Comparison of ENCODE assay signal across 9 mouse cellular contexts in the genomic region with DNA sequence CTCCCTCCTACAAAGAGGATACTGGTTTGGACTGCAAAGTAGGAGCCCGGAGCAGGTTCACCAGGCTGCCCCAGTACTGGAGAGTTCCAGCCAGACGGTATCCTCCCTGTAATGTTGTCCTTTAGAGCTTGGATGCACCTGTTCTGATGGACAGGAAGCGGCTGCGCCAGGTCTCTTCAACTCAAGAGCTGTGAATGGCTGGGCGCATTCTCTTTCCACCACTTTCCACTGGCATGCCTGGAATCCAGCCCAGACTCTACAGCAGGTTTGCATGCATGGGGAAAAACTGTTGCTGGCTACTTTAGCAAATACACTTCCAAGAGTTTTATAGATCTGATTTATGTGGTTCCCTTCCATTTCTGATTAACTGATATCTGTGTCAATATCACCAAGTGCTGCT. TPM values are rescaled to one million over a fixed set of nuclear protein-coding genes. Genes with fewer than 3 reads are reported as not detected.
A peak's percentile ranks its signal among the peaks of the same experiment; 100 is the strongest.
DNase-seq lines count a peak whose midpoint lies in the region; ATAC-seq lines count a peak whose summit lies in the region.
"Had no signal": no experiment of that assay in that cellular context is flagged by ENCODE, and none has a peak within 500 bp of the region (broad histone marks: within the 10 kb centered on the region; RNA-seq: fewer than 3 reads in every experiment).

No protein-coding gene starts in this region.

- 43% methylated on average over 5 of the region's 5 CpGs for WGBS in lung, embryonic 15.5 days

- no peak overlapping the region for H3K4me3 ChIP-seq in lung, embryonic 15.5 days
- H3K4me3 ChIP-seq: liver, embryonic 12.5 days had no signal

- no peaks in the 10 kb centered on the region for H3K27me3 ChIP-seq in lung, embryonic 15.5 days
- H3K27me3 ChIP-seq: liver, embryonic 12.5 days had no signal

- no peaks in the 10 kb centered on the region for H3K36me3 ChIP-seq in lung, embryonic 15.5 days

- H3K4me2 ChIP-seq in lung, embryonic 15.5 days = no peak overlapping the region
- H3K4me2 ChIP-seq: liver, embryonic 12.5 days had no signal

- no peaks in the 10 kb centered on the region for H3K9me3 ChIP-seq in lung, embryonic 15.5 days
- H3K9me3 ChIP-seq: liver, embryonic 12.5 days had no signal

- DNase-seq in kidney, adult 11 months = peak; percentile 28
- DNase-seq in kidney, adult 18-20 months = no peak
- peak; percentile 78 for DNase-seq in brain, adult 2 months (ENCODE audit: low read depth, low spot score)
- DNase-seq in cerebellum, postnatal 25 days = peak; percentile 51 to 72
- DNase-seq in spleen, adult 12 weeks (ENCODE audit: low spot score) = no peak
- DNase-seq in frontal cortex, postnatal 14 days (ENCODE audit: low spot score in 2 of 2) = no peak
- DNase-seq: midbrain, embryonic 14.5 days had no signal

- H3K27ac ChIP-seq in lung, embryonic 15.5 days = 0 out of 2 replicates have a peak overlapping the region, but pooled peaks have one; percentile 34
- H3K27ac ChIP-seq: liver, embryonic 12.5 days had no signal

- ATAC-seq in lung, embryonic 15.5 days (ENCODE audit: borderline replicate concordance, extremely low read depth, low FRiP score, low TSS enrichment) = no peak
- ATAC-seq: liver, embryonic 12.5 days had no signal

- H3K9ac ChIP-seq in lung, embryonic 15.5 days = no peak overlapping the region
- H3K9ac ChIP-seq: liver, embryonic 12.5 days had no signal

- H3K4me1 ChIP-seq in lung, embryonic 15.5 days = peaks cover 8% of the 10 kb centered on the region; the same call in 1 of the 2 replicates
- H3K4me1 ChIP-seq: liver, embryonic 12.5 days had no signal

RNA-seq across cellular contexts. Expression of a gene that starts 8.5 kb away (rescaled TPM):
- polyA plus RNA-seq in lung, embryonic 15.5 days (2015; fragmentation: Nextera tagmentation; extraction: Ambion mirVana) = 16.0 and 16.9 TPM in 2 replicates

RNA-seq across cellular contexts. Expression of a gene that starts 8.7 kb away (rescaled TPM):
- polyA plus RNA-seq in lung, embryonic 15.5 days (2015; fragmentation: Nextera tagmentation; extraction: Ambion mirVana) = 6.4 and 6.6 TPM in 2 replicates

RNA-seq across cellular contexts. Expression of a gene that starts 59.1 kb away (rescaled TPM):
- 48.7 and 52.7 TPM in 2 replicates for polyA plus RNA-seq in lung, embryonic 15.5 days (2015; fragmentation: Nextera tagmentation; extraction: Ambion mirVana)

Comparison
In these comparisons a context has a peak if more than half of its experiments do, and no peak if none do; other contexts are left out.
1. DNase-seq: peak in kidney, adult 11 months (single experiment), brain, adult 2 months (single experiment) and cerebellum, postnatal 25 days (2 of 2); none in kidney, adult 18-20 months (single experiment), spleen, adult 12 weeks (single experiment) and frontal cortex, postnatal 14 days (0 of 2).